Mouse (Mus musculus): ENCODE measurements around the gene Birc2.

Birc2 gene

DNA sequence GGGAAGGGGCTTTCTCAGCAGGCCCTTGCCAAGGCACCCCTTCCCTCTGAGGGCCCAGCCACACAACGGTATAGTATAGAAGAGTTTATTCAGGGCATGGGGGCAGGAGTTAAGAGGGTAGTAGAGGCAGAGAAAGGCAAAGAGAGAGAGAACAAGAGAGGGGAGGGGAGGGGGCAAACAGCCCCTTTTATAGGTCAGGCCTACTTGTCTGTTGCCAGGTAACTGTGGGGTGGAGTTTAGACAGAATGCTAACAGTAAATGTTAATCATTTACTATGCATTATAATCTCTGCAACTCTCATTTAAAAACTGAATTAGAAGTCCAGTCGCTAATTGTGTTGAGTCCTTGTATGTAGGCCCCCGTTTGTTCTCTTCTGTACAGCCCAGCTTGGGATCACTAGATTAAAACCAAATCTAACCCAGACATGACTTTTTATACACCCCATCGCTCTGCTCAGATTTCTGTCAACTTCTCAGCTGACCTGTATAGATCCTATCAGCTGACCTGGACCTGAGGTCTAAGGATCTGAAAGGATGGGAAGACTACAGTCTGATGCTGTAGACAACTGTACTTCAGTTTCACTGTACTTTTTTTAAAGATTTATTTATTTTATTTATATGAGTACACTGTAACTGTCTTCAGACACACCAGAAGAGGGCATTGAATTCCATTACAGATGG, 8.5 kb upstream of the Birc2 start:
- DNase-seq = no peak

DNA sequence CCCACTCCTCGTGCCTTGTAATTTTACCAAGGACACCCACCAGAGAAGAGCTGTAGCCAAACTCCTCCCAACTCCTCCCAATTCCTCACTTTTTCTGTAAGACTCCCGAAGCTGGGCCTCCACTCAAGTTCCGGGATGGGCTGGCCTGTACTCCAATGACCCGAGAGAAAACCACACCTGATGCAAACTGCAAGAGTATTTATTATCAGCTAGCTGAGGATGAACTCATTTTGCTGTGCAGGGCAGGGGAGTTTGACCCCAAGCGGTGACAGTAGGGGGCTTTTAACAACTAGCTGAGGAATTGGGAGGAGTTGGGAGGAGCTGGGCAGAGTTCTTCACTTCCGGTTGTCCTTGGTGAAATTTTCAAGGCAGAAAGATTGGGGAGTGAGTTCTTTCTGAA, 4.4 kb upstream of the Birc2 start:
- no peak for DNase-seq

DNA sequence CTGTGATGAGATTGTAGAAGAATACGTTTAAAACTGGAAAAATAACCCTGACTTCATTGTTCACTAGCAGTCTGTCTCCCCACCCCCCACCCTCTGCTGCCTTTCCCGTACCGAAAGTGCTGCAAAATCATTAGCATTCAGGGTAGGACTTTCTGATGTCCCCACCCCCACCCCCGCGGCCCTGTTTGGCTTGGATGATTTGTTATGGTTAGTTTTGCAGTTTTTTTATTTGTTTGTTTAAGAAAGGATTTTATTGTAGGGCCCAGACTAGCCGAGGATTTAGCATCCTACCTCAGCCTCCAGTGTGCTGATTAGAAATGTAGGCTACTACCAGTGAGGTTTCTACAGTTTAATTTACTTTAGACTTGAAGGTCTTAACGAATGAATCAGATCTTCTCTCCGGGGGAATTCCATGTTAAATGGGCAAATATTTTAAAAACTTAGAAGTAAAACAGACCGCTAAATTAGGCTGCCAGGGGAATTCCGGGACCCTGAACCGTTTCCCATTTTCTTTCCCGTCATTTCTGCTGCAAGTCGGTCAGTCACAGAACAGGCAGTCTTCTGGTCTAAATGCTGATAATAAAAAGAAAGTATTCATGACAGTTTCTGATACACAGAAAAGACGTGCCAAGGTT, 1.1 kb upstream of the Birc2 start:
- DNase-seq = peak; percentile 66

DNA sequence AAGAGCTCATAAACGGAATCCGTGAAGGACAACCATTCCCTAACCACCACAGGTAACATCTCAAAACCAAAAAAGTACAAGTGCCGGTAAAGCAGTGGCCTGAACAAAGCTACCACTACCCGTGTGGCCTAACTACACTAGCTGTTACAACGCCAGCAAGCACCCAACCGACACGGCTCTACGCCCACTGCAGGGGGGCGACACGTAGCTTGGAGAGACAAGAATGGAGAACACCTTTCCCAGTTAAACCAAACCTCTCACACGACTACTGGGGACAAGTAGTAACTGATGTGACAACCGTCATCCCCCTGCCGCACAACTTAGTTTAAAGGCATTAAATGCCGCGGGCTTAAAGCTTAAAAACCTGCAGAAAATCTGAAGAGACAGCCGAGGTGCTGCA, 533 bp downstream of the Birc2 start:
- DNase-seq = peak; percentile 73

DNA sequence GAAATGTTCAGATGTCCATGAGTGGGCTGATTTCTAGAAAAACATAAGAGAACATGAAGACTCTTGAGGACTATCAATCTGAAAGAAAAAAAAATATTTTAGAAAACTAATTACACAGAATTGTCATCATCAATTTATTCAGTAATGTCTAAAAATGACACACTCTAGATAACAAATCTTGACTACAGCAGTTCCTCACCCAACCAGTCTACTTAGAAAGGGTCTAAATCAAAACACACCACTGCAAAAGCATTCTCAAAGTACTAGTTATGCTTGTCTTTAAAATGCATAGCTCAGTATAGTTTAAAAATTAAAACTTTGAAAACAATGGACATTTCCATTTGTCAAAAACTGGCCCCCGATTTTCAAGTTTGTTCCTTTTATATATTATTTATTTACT, 1.6 kb downstream of the Birc2 start:
- no peak for DNase-seq

DNA sequence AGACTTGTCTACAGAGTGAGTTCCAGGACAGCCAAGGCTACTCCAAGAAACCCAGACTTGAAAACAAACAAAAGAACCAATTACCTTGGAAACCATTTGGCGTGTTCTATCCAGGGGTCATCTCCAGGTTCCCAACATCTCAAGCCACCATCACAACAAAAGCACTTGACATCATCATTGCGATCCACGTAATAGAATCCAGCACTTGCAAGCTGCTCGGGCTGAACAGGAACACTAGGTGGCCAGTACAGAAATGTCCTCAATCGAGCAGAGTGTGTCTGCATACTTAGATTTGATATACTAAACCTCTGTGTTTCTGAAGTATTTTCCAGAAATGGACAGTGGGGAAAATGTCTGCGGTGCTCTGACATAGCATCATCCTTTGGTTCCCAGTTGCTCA, 3.4 kb downstream of the Birc2 start:
- no peak for DNase-seq

DNA sequence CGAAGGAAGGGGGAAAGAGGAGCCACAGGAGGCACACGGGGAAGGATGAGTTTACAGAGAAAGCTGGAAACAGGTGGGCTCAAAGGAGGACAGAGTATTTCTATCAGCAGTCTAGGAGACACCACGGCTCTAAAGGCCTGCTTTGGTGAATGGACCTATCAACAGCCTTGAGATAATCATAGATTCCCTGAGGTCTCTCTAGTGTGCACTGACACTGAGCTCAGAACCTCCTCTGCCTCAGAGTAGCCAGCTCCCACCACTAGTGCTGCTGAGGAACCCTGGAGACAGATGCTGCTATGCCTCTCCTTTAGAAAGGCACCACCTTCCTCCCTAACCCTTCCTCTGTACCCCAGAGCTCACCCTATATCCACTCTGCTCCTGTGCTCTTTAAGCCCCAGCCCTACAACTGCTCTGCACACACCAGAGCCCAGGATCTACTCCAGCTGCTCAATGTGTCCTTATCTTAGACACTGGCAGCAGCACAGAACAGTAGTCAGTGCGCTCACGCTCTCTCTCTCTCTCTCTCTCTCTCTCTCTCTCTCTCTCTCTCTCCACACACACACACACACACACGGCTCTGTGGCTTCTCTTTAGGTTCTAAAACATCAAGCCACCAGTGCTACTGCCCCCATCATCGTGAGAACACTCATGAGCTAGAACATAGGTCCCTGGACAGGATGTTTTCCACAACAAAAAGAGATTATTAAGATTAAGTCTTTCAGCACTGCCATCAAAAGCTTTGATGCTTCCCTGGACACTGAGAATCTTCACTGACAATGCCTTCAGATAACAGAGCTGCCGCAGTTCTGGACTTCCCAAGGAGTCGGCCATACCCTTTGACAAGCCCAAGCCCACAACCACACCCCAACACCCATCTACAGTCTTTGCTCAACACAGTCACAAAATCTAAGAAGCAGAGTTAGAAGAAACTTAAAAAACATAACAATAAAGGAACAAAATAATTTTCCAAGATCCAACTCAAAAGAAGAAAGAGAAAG, 7.0 kb downstream of the Birc2 start:
- DNase-seq = peak; percentile 50

DNA sequence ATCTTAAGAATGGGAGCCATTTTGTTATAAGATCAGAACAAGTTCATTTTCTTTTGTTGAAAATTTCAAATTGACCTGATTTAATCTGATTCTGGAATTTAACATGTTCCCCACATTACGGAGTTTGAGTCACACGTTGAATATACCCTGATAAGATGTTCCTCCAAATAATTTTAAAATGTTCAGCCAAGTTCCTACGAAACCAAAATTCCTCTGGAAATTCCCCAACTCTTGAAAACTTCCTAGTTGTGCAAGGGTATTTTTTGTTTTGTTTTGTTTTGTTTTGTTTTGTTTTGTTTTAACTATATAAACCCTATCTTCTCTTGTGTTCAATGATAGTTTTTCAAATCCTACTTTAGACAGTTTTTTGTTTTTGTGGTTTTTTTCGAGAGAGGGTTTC, 8.2 kb downstream of the Birc2 start:
- no peak for DNase-seq

DNA sequence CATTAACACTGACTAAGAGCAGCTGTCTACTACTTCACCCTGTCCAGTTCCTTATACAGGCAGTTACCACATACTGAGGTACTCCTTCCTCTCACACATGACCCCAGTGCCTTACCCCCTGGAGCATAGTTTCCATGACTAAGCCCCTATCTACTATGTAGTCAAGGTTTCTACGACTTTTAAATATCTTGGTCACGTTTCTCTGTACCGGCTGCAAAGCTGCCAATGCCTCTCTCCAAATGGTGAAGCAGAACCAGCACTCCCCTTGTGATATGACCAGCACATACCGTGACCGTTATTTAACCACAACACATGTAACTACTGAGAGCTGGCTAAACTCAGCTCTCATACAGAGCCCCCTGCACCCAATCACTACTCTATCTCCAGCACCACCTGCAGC, 11.9 kb downstream of the Birc2 start:
- DNase-seq = no peak

DNA sequence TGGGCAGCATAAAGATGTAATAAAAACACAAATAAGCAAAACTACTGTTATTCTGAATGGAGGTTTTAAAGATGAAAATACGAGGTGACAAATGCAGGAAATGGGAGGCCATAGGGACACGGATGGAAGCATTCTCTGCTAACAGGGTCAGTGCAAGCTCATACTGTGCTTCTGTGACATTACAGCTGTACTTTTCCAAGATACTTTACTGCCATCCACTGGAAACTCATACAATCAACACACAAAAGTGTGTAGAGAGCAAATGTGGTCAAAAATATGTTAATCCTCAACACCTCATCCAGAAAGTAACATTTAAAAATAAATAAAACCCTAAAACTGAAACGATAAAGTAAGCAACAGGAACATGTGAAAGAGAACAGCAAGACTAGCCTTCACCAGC, 14.1 kb downstream of the Birc2 start:
- no peak for DNase-seq

DNA sequence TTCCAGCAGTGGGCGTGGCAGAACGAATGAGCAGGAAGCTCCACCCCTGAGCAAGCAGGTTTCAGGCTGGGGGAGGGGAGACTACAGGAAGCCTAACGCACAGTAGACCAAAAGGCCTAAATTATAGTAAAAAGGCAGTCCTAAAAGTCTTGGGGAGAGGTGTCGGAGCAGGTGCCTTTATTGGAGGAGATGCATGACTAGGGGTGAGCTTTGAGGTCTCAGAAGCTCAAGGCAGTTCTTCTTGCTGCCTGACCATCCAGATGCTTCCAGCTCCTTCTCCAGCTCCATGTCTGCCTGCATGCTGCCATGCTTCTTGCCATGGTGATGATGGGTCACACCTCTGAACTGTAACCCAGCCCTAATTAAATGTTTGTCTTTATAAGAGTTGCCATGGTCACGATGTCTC, 31.8 kb downstream of the Birc2 start:
- DNase-seq = no peak

DNA sequence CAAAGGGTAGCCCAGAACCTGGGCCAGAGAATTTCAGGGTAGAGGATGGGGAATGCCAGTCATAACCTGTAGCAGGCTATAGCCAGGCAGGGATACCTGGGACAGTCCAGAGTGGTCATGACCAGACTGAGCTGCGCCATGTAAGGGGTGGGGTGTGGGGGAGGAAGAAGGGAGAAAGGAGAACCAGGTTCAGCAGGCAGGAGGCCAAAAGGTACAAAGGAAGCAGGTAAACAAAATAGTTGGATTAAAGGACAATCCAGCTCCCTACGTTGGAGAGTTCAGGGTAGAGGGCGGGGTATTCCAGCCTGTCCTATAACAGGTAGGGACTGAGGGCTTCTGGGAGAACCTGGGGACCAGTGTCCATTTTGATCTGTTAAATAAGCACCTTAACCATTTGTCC, 38.3 kb downstream of the Birc2 start:
- DNase-seq = no peak

DNA sequence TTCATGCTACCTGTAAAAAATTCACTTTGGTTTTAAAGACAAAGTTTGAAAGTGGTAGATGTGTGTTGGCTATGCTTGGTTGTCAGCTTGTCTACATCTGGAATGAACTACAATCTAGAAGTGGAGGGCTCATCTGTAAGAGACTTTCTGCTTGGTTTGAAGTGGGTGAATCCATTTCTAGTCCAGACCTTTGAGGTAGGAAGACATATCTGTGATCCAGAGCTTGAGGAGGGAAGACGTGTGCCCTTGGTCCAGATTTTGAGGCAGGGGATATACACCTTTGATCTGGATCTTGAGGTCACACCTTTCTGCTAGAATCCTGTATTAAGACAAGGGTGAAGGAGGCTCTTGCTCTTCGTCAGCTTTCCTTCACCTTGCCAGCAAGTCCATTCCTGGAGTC, 39.3 kb downstream of the Birc2 start:
- DNase-seq = no peak

DNA sequence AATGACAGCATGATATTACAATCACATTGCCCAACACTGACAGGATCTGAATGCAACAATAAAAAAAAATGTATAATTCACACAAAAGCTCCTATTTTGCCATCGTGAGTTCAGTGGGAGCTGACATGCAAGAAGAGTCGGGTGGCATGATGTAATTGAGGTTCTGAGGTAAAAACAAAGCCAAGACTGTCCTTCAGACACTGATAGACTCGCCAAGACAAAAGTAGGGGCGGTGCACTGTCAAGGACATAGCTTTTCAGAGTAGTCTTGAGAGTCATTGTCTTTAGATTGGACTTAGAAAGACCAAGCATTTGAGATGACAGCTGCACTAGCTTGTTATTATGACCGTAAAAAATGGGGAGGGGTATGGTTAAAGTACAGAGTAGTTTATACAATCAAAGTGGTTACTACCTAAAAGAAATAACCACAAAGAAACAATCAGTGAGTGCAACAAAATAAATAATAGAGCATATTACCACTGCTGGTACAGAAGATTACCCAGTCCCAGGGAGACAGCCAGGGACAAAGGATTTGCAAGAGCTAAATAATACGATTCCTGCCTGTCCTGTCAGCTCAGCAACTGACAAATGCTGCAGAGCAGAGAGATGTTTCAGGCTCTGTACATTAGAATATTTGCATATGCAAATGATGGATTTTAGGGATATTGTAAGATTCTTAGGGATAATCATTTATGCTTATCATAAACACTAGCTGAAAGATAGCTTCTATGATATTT, 40.6 kb downstream of the Birc2 start:
- DNase-seq = no peak

DNA sequence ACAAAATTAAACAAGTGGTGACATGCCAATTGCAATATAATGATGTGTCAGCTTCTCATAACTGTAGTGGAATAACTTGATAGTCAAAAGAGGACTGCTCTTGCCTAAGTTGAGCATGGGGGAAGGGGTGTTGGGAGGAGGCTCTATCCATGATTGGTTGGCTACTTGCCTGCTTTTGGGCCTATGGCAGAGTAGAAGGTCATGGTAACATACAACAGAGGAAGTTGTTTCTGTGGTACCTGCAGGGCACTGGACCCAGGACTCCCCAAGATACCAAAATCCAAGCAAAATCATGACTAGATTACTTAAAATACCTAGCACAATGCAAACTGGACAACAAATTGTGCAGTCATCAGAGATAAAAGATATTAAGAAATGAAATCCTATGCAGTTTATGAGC, 41.3 kb downstream of the Birc2 start:
- no peak for DNase-seq

DNA sequence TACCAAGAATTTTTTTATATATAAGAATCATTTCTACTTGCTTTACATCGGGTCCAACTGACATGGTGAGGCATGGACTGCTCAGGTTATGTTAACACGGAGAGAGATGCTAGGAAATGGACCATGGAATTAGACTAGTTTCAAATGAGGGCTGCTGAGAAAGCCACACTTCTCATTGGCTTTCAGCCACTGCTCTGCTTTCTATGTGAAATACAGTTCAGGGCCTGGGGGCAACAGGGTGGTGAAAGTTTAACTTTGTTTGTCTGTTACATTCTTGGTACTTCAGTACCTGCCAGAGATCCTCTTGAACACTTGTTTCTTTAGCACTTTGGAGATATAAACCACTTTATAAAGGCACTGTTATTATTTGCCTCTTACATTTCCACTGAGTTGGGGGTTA, 43.3 kb downstream of the Birc2 start:
- DNase-seq = no peak

DNA sequence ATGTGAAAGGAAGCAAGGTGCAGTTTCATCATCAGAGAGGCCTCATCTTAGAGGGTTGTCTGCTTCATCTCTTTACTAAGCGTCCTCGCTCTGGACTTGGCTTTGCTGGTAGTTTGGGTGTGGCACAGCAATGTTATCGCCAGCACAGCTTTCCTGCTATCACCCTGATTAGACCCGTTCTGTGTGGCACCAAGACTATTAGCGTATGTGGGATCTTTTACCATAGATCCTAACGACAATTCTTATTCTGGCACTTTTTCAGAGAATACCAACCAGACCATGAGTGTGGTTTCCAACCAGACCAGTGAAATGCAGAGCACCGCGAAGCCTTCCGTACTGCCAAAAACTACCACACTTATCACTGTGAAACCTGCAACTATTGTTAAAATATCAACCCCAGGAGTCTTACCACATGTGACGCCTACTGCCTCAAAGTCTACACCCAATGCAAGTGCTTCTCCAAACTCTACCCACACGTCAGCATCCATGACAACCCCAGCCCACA, 46.2 kb downstream of the Birc2 start:
- peak; percentile 75 for DNase-seq

DNA sequence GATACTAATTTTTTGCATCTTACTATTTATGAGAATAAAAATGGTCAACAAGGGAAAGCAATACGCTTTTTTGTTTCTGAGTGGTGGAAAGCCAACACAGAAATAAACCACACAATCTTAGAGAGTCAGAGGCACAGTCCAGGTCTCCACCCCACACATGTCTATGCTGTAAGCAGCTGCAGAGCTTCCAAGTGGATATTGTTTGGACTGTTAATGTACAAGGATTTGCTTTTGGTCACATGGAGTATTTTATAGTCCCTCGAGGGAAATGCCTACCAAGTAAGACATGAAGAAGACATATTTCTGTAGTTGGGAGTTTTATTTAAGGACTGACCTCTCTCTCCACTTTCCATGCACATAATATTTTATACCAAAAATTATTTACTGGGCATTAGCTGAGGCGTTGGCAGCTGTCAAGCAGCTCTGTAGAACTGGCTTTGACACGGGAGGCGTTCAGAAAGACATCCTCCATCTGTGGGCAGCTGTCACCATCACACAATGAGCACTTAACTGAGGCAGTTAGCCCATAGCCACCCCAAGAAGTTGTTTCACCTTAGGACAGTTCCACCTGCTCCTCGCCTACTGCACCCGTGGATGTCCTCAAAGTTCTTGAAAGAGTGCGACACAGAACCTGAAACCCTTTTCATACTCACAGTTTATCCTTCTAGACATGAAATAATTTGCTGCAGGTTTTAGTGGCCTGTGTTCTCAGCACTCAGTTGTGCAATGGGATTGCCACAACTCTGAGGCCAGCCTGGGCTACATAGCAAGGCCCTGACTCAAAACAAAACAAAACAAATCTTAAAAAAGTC, 46.9 kb downstream of the Birc2 start:
- no peak for DNase-seq

DNA sequence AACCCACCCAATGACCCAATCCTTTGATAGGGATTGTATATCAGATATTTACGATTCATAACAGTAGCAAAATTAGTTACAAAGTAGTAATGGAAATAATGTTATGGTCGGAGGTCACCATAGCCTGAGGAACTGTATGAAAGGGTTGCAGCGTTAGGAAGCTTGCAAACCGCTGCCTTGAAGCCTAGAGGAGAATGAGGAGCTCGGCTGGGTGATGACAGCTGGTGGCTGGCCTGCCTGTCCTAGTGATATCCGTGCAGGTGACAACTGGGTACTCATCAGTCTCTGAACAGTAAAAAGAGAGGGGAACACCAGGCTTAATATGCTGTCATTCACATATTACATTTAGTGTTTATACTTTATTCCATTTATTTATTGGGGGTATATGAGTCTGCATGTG, 48.5 kb downstream of the Birc2 start:
- no peak for DNase-seq

DNA sequence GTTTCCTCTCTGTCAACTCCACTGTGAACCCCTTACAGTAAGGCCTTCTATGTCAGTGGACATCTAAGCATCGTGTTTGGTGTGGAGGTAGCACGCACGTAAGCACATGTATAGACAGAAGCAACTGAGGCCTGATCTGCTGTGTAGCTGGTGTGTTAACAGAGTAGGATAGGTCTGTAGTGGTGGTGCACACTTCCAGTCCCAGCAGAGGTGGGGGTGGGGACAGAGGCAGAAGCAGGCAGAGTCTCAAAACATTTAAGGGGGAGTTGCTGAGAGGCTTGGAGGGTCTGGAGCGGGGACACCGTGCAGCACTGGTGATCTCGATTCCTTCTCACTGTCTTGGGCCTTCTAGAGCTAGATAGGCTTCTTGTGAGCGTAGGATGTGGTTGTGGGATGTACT, 50.8 kb downstream of the Birc2 start:
- no peak for DNase-seq

DNA sequence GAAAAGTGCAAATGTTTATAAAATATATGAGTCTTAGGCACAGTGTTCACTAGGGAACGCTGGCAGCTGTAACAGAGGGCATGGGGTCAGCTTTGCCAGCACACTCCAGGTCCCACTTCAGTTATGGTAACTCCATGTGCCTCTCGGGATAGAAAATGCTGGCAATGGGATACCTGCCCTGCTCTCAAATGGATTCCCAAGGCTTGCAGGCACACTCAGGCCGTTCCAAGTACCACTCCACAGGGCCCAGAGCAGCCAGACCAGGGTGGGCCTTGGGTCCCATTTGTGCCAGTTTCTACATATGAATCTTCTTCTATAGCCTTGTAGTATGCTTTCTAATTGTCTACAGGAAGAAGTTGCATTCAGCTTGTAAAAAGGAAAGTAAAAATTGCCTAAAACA, 51.5 kb downstream of the Birc2 start:
- no peak for DNase-seq

DNA sequence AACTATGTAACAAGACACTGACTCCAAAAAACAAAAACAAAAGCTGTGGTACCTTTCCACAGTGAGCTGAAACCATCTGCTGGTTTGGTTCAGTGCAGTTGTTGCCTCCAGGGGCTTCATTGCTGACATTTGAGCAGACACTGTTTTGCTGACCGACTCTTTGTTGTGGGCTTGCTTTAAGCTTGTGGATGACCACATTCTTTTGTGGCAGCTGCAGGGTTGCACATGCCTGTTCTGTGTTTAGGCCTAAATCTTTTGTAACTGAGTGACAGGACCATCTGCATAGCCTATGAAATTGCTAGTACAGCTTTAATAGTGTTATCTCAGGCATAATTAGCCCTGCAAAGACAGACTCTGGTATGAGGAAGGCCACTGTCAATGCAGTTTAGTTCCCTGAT, 52.2 kb downstream of the Birc2 start:
- no peak for DNase-seq
